Mouse (Mus musculus): ENCODE data around the gene Dab1. TPM values are rescaled to one million over a fixed set of nuclear protein-coding genes. Genes with fewer than 3 reads are reported as not detected.

Gene Dab1
- polyA plus RNA-seq, 1 experiment from 2014 or later = 14.3 TPM

- Histone ChIP-seq H3K4me1 (0 out of 2 replicates have a peak, but pooled peaks cover 4% of the 10 kb centered on the region), H3K4me3 (replicated peaks) (no peak overlapping the region), H3K4me2 (replicated peaks) (no peak overlapping the region), H3K9ac (no peak overlapping the region), H3K27ac (replicated peaks) (no peak overlapping the region), H3K9me3 (replicated peaks) (no peaks in the 10 kb centered on the region), H3K27me3 (no peaks in the 10 kb centered on the region), H3K36me3 (no peaks in the 10 kb centered on the region)
- no peak for ATAC-seq (ENCODE audit: insufficient number of reproducible peaks, low FRiP score, low TSS enrichment, low read depth)
- 14% methylated on average over 2 of the region's 2 CpGs for WGBS
Observed at GRCm38 (mm10) chr4:104209081-104209480, 589.9 kb downstream of the Dab1 start.

GRCm38 (mm10) chr4:104210796-104211195 lies 591.6 kb downstream of the Dab1 start:
- ATAC-seq (ENCODE audit: insufficient number of reproducible peaks, low FRiP score, low TSS enrichment, low read depth) = no peak
- WGBS = 71% methylated on average over 1 of the region's 1 CpGs
- Histone ChIP-seq H3K9me3 (replicated peaks) (no peaks in the 10 kb centered on the region), H3K4me3 (replicated peaks) (no peak overlapping the region), H3K36me3 (no peaks in the 10 kb centered on the region), H3K4me2 (replicated peaks) (no peak overlapping the region), H3K27me3 (no peaks in the 10 kb centered on the region), H3K9ac (no peak overlapping the region), H3K27ac (replicated peaks) (no peak overlapping the region), H3K4me1 (0 out of 2 replicates have a peak, but pooled peaks cover 3% of the 10 kb centered on the region)

DNA sequence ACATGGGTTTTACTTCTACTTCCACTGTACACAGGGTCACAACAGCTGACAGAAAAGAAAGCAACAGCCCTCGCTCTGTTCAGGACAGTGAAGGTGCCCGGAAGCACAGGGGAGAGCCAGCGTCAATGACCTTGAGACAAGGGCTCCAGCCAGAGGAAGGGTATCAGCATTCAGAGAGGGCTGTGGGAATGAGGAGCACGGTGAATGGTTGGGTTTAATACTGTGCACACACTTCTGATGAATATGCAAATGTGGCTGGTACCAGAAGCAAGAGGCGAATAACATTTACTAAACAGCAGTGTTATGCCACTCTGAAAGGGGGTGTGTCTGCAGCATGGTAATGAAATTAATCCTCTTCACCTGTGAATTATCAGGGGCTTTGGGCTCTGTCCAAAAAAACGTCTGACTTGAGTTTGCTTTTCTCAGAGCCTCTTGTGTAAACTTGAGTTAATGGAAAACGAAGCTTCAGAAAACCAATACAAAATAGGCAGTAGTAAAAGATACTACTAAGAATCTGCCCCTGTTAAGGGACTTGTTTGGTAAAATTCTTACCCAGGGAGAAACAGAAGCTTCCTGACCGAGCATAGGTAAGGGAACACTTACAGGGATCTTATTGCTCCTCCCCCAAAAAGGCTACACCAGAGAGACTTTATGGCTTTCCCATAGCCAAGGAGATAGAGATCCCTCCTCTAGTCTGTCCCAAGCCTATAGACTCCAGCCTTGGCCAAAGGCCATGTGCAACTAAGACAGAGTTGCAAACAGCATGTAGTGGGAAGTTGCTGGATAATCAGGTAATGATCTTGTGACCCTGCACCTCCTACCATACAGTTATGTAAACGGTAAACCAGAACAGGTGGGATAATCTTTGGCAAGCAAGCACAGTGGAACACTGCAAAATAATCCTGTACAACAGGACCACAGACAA lies 592.6 kb downstream of the Dab1 start:
- no peaks in the 10 kb centered on the region for H3K36me3 ChIP-seq
- H3K4me2 ChIP-seq (replicated peaks) = no peak overlapping the region
- H3K4me1 ChIP-seq = 0 out of 2 replicates have a peak, but pooled peaks cover 3% of the 10 kb centered on the region
- no peak for ATAC-seq (ENCODE audit: insufficient number of reproducible peaks, low FRiP score, low TSS enrichment, low read depth)
- H3K27me3 ChIP-seq = no peaks in the 10 kb centered on the region
- H3K4me3 ChIP-seq (replicated peaks) = no peak overlapping the region
- H3K27ac ChIP-seq (replicated peaks) = no peak overlapping the region
- WGBS = 61% methylated on average over 9 of the region's 9 CpGs
- no peaks in the 10 kb centered on the region for H3K9me3 ChIP-seq (replicated peaks)
- no peak overlapping the region for H3K9ac ChIP-seq

DNA sequence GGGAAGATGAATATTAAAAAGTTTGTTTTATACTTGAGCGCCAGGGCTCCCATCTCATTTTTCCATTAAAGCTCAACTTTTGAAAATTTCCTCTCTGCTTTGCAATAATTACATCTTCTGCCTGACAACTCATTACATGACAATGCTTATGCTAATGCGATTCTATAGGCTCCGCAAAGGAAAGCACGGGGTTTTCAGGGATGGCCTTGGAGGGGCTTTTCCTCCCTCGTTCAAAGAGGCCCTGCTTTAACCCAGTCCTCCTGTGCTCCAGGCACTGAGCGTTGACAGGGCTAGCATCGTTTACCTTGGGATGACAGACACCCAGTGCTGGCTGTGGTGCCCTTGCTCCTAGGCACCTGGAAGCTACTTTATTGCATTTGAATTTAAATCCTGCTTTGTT lies 595.6 kb downstream of the Dab1 start:
- no peak overlapping the region for H3K4me3 ChIP-seq (replicated peaks)
- H3K9ac ChIP-seq = no peak overlapping the region
- H3K27ac ChIP-seq (replicated peaks) = no peak overlapping the region
- WGBS = 43% methylated on average over 7 of the region's 7 CpGs
- H3K36me3 ChIP-seq = no peaks in the 10 kb centered on the region
- no peak overlapping the region for H3K4me2 ChIP-seq (replicated peaks)
- no peak for ATAC-seq (ENCODE audit: insufficient number of reproducible peaks, low FRiP score, low TSS enrichment, low read depth)
- 0 out of 2 replicates have a peak, but pooled peaks cover 3% of the 10 kb centered on the region for H3K4me1 ChIP-seq
- no peaks in the 10 kb centered on the region for H3K27me3 ChIP-seq
- H3K9me3 ChIP-seq (replicated peaks) = no peaks in the 10 kb centered on the region

DNA sequence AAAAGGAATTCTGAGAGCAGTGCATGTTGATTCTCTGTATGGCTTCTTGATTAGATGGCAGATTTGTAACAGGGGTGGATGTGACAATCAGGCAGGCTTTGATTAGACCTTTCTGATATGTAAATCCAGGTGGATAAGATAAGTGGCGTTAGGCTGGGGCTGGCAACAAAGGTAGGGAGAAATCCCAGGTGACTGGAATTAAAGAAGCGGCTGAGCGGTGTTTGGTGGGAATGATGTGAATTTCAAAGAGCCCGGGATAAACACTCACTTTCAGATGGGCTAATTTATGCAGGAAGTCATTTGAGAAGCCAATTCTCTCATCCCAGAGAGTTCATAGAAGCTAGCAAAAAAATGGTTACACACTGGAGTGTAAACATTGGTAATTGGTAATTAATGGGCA lies 598.2 kb downstream of the Dab1 start:
- H3K36me3 ChIP-seq = no peaks in the 10 kb centered on the region
- no peak overlapping the region for H3K9ac ChIP-seq
- no peaks in the 10 kb centered on the region for H3K9me3 ChIP-seq (replicated peaks)
- H3K4me3 ChIP-seq (replicated peaks) = no peak overlapping the region
- WGBS = 33% methylated on average over 4 of the region's 4 CpGs
- no peaks in the 10 kb centered on the region; the same call in 1 of the 2 replicates for H3K4me1 ChIP-seq
- H3K4me2 ChIP-seq (replicated peaks) = no peak overlapping the region
- H3K27ac ChIP-seq (replicated peaks) = no peak overlapping the region
- no peaks in the 10 kb centered on the region for H3K27me3 ChIP-seq
- ATAC-seq (ENCODE audit: insufficient number of reproducible peaks, low FRiP score, low TSS enrichment, low read depth) = no peak

DNA sequence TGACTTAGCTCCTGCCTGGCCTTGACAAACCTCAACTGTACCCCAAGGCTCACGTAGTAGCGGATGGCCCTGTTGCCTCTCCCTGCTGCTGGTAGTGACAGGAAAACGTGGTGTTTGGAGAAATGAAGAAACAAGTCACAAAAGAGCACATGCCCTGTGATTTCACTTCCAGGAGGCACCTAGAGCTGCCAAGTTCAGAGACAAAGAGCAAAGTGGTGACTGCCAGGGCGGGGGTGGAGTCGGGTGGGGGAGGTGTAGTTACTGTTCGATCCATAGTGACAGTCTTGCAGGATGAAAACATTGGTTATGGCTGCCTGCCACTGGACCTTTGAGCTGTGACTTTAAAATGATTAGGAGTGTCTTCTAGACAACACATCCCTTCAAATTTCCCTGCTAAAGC lies 599.6 kb downstream of the Dab1 start:
- H3K9me3 ChIP-seq (replicated peaks) = no peaks in the 10 kb centered on the region
- H3K4me1 ChIP-seq = no peaks in the 10 kb centered on the region; the same call in 1 of the 2 replicates
- H3K4me2 ChIP-seq (replicated peaks) = no peak overlapping the region
- no peaks in the 10 kb centered on the region for H3K36me3 ChIP-seq
- ATAC-seq (ENCODE audit: insufficient number of reproducible peaks, low FRiP score, low TSS enrichment, low read depth) = no peak
- H3K9ac ChIP-seq = no peak overlapping the region
- H3K27ac ChIP-seq (replicated peaks) = no peak overlapping the region
- H3K4me3 ChIP-seq (replicated peaks) = no peak overlapping the region
- WGBS = 61% methylated on average over 6 of the region's 6 CpGs
- no peaks in the 10 kb centered on the region for H3K27me3 ChIP-seq

DNA sequence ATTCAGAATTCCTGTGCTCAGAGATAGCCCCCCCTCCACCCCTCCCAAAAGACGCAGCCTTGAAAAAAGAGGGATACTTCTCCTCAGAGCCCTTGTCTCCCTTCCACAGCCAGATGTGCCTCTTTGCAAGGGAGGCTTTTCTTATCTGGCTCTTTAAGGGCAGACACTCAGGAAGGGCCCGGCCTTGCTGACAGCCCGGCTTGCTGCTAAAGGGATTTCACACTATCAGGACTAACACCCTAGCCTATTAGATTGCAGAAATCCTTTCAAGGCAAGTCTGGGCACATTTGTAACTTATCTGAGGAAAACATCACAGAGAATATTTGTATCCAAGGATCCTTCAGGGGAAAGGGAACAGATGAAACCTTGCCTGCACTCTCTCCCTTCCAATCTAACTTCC lies 600.9 kb downstream of the Dab1 start:
- Histone ChIP-seq H3K36me3 (no peaks in the 10 kb centered on the region), H3K9ac (no peak overlapping the region), H3K4me3 (replicated peaks) (no peak overlapping the region), H3K27me3 (no peaks in the 10 kb centered on the region), H3K9me3 (replicated peaks) (no peaks in the 10 kb centered on the region), H3K4me1 (no peaks in the 10 kb centered on the region; the same call in 1 of the 2 replicates), H3K4me2 (replicated peaks) (no peak overlapping the region), H3K27ac (replicated peaks) (no peak overlapping the region)
- WGBS = 39% methylated on average over 3 of the region's 3 CpGs
- no peak for ATAC-seq (ENCODE audit: insufficient number of reproducible peaks, low FRiP score, low TSS enrichment, low read depth)

- H3K9ac ChIP-seq = no peak overlapping the region
- H3K27ac ChIP-seq (replicated peaks) = no peak overlapping the region
- WGBS = 76% methylated on average over 3 of the region's 3 CpGs
- H3K4me1 ChIP-seq = no peaks in the 10 kb centered on the region
- H3K4me2 ChIP-seq (replicated peaks) = no peak overlapping the region
- H3K4me3 ChIP-seq (replicated peaks) = no peak overlapping the region
- no peaks in the 10 kb centered on the region for H3K36me3 ChIP-seq
- no peaks in the 10 kb centered on the region for H3K27me3 ChIP-seq
- no peaks in the 10 kb centered on the region for H3K9me3 ChIP-seq (replicated peaks)
- no peak for ATAC-seq (ENCODE audit: insufficient number of reproducible peaks, low FRiP score, low TSS enrichment, low read depth)
Observed at GRCm38 (mm10) chr4:104229296-104229695, 610.1 kb downstream of the Dab1 start.

- Histone ChIP-seq H3K9me3 (replicated peaks) (no peaks in the 10 kb centered on the region), H3K4me1 (no peaks in the 10 kb centered on the region), H3K27ac (replicated peaks) (no peak overlapping the region), H3K9ac (no peak overlapping the region), H3K4me2 (replicated peaks) (no peak overlapping the region), H3K4me3 (replicated peaks) (no peak overlapping the region), H3K27me3 (no peaks in the 10 kb centered on the region), H3K36me3 (no peaks in the 10 kb centered on the region)
- ATAC-seq (ENCODE audit: insufficient number of reproducible peaks, low FRiP score, low TSS enrichment, low read depth) = no peak
- 34% methylated on average over 1 of the region's 1 CpGs for WGBS
Observed at GRCm38 (mm10) chr4:104246506-104246905, 627.3 kb downstream of the Dab1 start.

GRCm38 (mm10) chr4:104249462-104249861 lies 630.3 kb downstream of the Dab1 start:
- no peaks in the 10 kb centered on the region for H3K27me3 ChIP-seq
- H3K4me2 ChIP-seq (replicated peaks) = no peak overlapping the region
- WGBS = 68% methylated on average over 6 of the region's 6 CpGs
- H3K27ac ChIP-seq (replicated peaks) = no peak overlapping the region
- no peak overlapping the region for H3K9ac ChIP-seq
- no peaks in the 10 kb centered on the region for H3K9me3 ChIP-seq (replicated peaks)
- no peaks in the 10 kb centered on the region for H3K36me3 ChIP-seq
- H3K4me1 ChIP-seq = no peaks in the 10 kb centered on the region
- ATAC-seq (ENCODE audit: insufficient number of reproducible peaks, low FRiP score, low TSS enrichment, low read depth) = no peak
- H3K4me3 ChIP-seq (replicated peaks) = no peak overlapping the region

GRCm38 (mm10) chr4:104257776-104258175 lies 638.6 kb downstream of the Dab1 start:
- H3K4me2 ChIP-seq (replicated peaks) = no peak overlapping the region
- H3K9me3 ChIP-seq (replicated peaks) = no peaks in the 10 kb centered on the region
- no peaks in the 10 kb centered on the region for H3K4me1 ChIP-seq
- no peaks in the 10 kb centered on the region for H3K36me3 ChIP-seq
- no peak for ATAC-seq (ENCODE audit: insufficient number of reproducible peaks, low FRiP score, low TSS enrichment, low read depth)
- no peak overlapping the region for H3K9ac ChIP-seq
- 51% methylated on average over 8 of the region's 8 CpGs for WGBS
- no peak overlapping the region for H3K4me3 ChIP-seq (replicated peaks)
- no peaks in the 10 kb centered on the region for H3K27me3 ChIP-seq
- H3K27ac ChIP-seq (replicated peaks) = no peak overlapping the region
